Mouse (Mus musculus) CH12.LX (cell line): ENCODE results near the gene Twist2.

Experiments
- CTCF ChIP-seq, 2 experiments: IDR thresholded peaks in 1 of 2; conservative IDR thresholded peaks in 1 of 2; 2 replicates each; pipeline ENCODE4 v1.5.1; 2011 to 2012; ENCODE audit warnings: low read depth in 2 of 2, low read length in 2 of 2, improper control_type of control experiment in 1 of 2, inconsistent platforms in 1 of 2, mild to moderate bottlenecking in 1 of 2, moderate library complexity in 1 of 2
- ELF1 ChIP-seq: IDR thresholded peaks from 2 replicates; pipeline ENCODE4 v1.6.1; 2014; ENCODE audit warnings: low read depth, mild to moderate bottlenecking, inconsistent platforms, low read length, improper control_type of control experiment
- MAX ChIP-seq: IDR thresholded peaks from 2 replicates; pipeline ENCODE4 v1.6.1; 2011; ENCODE audit warnings: low read length, improper control_type of control experiment
- MXI1 ChIP-seq: IDR thresholded peaks from 2 replicates; pipeline ENCODE4 v1.6.1; 2011; ENCODE audit warnings: mild to moderate bottlenecking, low read depth, low read length, improper control_type of control experiment
- POLR2A ChIP-seq: IDR thresholded peaks from 2 replicates; pipeline ENCODE4 v1.6.1; 2011; ENCODE audit warnings: low read depth, mild to moderate bottlenecking, improper control_type of control experiment, low read length
- ZC3H11A ChIP-seq: IDR thresholded peaks from 2 replicates; pipeline ENCODE4 v1.6.1; 2012; ENCODE audit warnings: low read depth, mild to moderate bottlenecking, inconsistent platforms, low read length, improper control_type of control experiment

DNA sequence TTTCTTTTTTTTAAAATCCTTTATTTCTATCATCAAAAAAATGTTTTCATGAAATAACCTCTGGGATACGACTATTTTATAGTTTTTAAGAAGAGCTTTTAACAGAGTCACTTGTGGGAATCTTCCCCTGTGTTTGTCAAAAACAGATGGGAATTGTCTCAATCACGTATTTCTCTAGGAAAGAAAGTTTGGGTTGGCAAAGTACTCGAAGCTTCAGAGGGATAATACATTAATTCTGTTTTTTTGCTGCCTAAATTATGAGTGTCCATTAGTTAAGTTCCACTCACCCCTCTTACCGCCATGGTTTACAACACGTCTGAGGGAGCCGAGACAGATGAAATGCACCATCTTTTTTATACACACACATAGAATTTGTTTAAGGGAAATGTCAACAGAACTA lies 2.2 kb downstream of the Twist2 start:
- TF ChIP-seq MAX (no peak), CTCF (conservative IDR thresholded peaks at IDR 0.05 in 1 of 2, IDR thresholded peaks at IDR 0.05 in 1 of 2; ENCODE audit: low read depth in 2 of 2, low read length in 2 of 2) (no peak), ELF1 (no peak), ZC3H11A (no peak), POLR2A (no peak), MXI1 (no peak)
